ENCODE assay signal across 8 mouse cellular contexts in genomic region chr17:33811142-33811516, GRCm38 (mm10). TPM values are rescaled to one million over a fixed set of nuclear protein-coding genes. Genes with fewer than 3 reads are reported as not detected.
DNase-seq lines count a peak whose midpoint lies in the region; ATAC-seq and TF ChIP-seq lines count a peak whose summit lies in the region.

No protein-coding gene starts in this region.

- peak overlapping the region; percentile 81 for H3K27ac ChIP-seq in kidney, postnatal 0 days
- H3K27ac ChIP-seq in embryonic facial prominence, embryonic 14.5 days (replicated peaks; ENCODE audit: low read depth, low read length) = no peak overlapping the region
- H3K27ac ChIP-seq in limb, embryonic 10.5 days = no peak overlapping the region
- H3K27ac ChIP-seq in neural tube, embryonic 11.5 days (ENCODE audit: low read depth, low read length) = no peak overlapping the region

- TF ChIP-seq CTCF in kidney, postnatal 0 days (IDR thresholded peaks at IDR 0.05; ENCODE audit: low read depth) = no peak

- no peak for ATAC-seq in kidney, postnatal 0 days (replicated peaks; ENCODE audit: low FRiP score, low read depth)
- ATAC-seq in embryonic facial prominence, embryonic 14.5 days (ENCODE audit: low read depth) = 0 out of 2 replicates have a peak, but pooled peaks have one; percentile 8
- no peak for ATAC-seq in neural tube, embryonic 11.5 days (ENCODE audit: insufficient read depth, low FRiP score, low TSS enrichment)

- DNase-seq in kidney, postnatal 0 days (ENCODE audit: low spot score) = no peak
- DNase-seq in kidney, postnatal 14 days = no peak
- DNase-seq in embryonic facial prominence, embryonic 14.5 days (ENCODE audit: low spot score) = peak; percentile 26
- no peak for DNase-seq in limb, embryonic 10.5 days (ENCODE audit: low spot score)
- DNase-seq in neural tube, embryonic 11.5 days (ENCODE audit: low spot score) = no peak
- DNase-seq in thymus, postnatal 10 days (ENCODE audit: low spot score in 2 of 2) = no peak
- DNase-seq in layer of hippocampus, adult 8-10 months (ENCODE audit: low spot score in 2 of 2) = no peak
- no peak for DNase-seq in urinary bladder, postnatal 4 days (ENCODE audit: low spot score in 2 of 2)

- peak overlapping the region; percentile 85 for H3K4me2 ChIP-seq in kidney, postnatal 0 days (ENCODE audit: low read length)
- H3K4me2 ChIP-seq in embryonic facial prominence, embryonic 14.5 days (ENCODE audit: low read depth, low read length) = peak overlapping the region; percentile 63
- peak overlapping the region; percentile 47 for H3K4me2 ChIP-seq in neural tube, embryonic 11.5 days (ENCODE audit: low read depth)

- H3K9ac ChIP-seq in kidney, postnatal 0 days (ENCODE audit: low read depth, low read length) = peak overlapping the region; percentile 59
- H3K9ac ChIP-seq in embryonic facial prominence, embryonic 14.5 days (ENCODE audit: low read depth, low read length) = peak overlapping the region; percentile 57
- H3K9ac ChIP-seq in neural tube, embryonic 11.5 days (ENCODE audit: low read length) = no peak overlapping the region

- H3K36me3 ChIP-seq in kidney, postnatal 0 days (ENCODE audit: insufficient read depth, low read length) = no peaks in the 10 kb centered on the region
- H3K36me3 ChIP-seq in embryonic facial prominence, embryonic 14.5 days (ENCODE audit: control insufficient read depth, insufficient read depth, low read length) = no peaks in the 10 kb centered on the region
- peaks cover 5% of the 10 kb centered on the region; the same call in 1 of the 2 replicates for H3K36me3 ChIP-seq in limb, embryonic 10.5 days
- H3K36me3 ChIP-seq in neural tube, embryonic 11.5 days (ENCODE audit: control insufficient read depth, insufficient read depth, low read length) = no peaks in the 10 kb centered on the region

- peaks cover 14% of the 10 kb centered on the region; the same call in 1 of the 2 replicates for H3K4me1 ChIP-seq in kidney, postnatal 0 days (replicated peaks; ENCODE audit: insufficient read depth, low read length)
- H3K4me1 ChIP-seq in embryonic facial prominence, embryonic 14.5 days (ENCODE audit: control insufficient read depth, insufficient read depth, low read length) = no peaks in the 10 kb centered on the region
- peaks cover 22% of the 10 kb centered on the region for H3K4me1 ChIP-seq in limb, embryonic 10.5 days
- no peaks in the 10 kb centered on the region for H3K4me1 ChIP-seq in neural tube, embryonic 11.5 days (ENCODE audit: control insufficient read depth, insufficient read depth, low read length)

- H3K4me3 ChIP-seq in kidney, postnatal 0 days (replicated peaks; ENCODE audit: low read depth, low read length) = peak overlapping the region; percentile 59
- H3K4me3 ChIP-seq in embryonic facial prominence, embryonic 14.5 days (ENCODE audit: low read depth, low read length) = peak overlapping the region; percentile 49
- peak overlapping the region; percentile 65 for H3K4me3 ChIP-seq in limb, embryonic 10.5 days
- H3K4me3 ChIP-seq in neural tube, embryonic 11.5 days (ENCODE audit: low read depth, low read length) = peak overlapping the region; percentile 49

- WGBS in kidney, postnatal 0 days = 4% methylated on average over 7 of the region's 7 CpGs
- 15% methylated on average over 7 of the region's 7 CpGs for WGBS in embryonic facial prominence, embryonic 14.5 days
- WGBS in limb, embryonic 10.5 days = 24% methylated on average over 7 of the region's 7 CpGs
- 27% methylated on average over 7 of the region's 7 CpGs for WGBS in neural tube, embryonic 11.5 days

- no peaks in the 10 kb centered on the region for H3K27me3 ChIP-seq in kidney, postnatal 0 days (ENCODE audit: insufficient read depth, low read length)
- H3K27me3 ChIP-seq in embryonic facial prominence, embryonic 14.5 days (replicated peaks; ENCODE audit: control insufficient read depth, insufficient read depth, low read length) = no peaks in the 10 kb centered on the region
- H3K27me3 ChIP-seq in limb, embryonic 10.5 days (ENCODE audit: low read depth, poor library complexity, severe bottlenecking) = peaks cover 14% of the 10 kb centered on the region
- H3K27me3 ChIP-seq in neural tube, embryonic 11.5 days (ENCODE audit: control insufficient read depth, insufficient read depth, low read length) = peaks cover 8% of the 10 kb centered on the region

- no peaks in the 10 kb centered on the region for H3K9me3 ChIP-seq in kidney, postnatal 0 days (replicated peaks; ENCODE audit: low read length)
- no peaks in the 10 kb centered on the region for H3K9me3 ChIP-seq in embryonic facial prominence, embryonic 14.5 days (ENCODE audit: control insufficient read depth, low read length)
- H3K9me3 ChIP-seq in limb, embryonic 10.5 days (replicated peaks) = no peaks in the 10 kb centered on the region
- no peaks in the 10 kb centered on the region for H3K9me3 ChIP-seq in neural tube, embryonic 11.5 days (ENCODE audit: control insufficient read depth, low read length)

RNA-seq across cellular contexts. Expression of gene Kank3, which starts 0.8 kb away (rescaled TPM):
- polyA plus RNA-seq in kidney, postnatal 0 days (2015; fragmentation: Nextera tagmentation; extraction: Ambion mirVana) = 57.5 and 70.4 TPM in 2 replicates
- 38.7 and 39.4 TPM in 2 replicates for polyA plus RNA-seq in embryonic facial prominence, embryonic 14.5 days (2014; fragmentation: Nextera tagmentation; extraction: Ambion mirVana)
- polyA plus RNA-seq in limb, embryonic 10.5 days (2016; fragmentation: Nextera tagmentation; extraction: Ambion mirVana) = 24.8 and 28.5 TPM in 2 replicates
- polyA plus RNA-seq in neural tube, embryonic 11.5 days (2014; fragmentation: Nextera tagmentation; extraction: Ambion mirVana) = 23.5 TPM in 2 replicates
- 10 to 100 TPM; 26.9 to 41.2 (median 31.4) TPM for total RNA-seq in layer of hippocampus, adult 8-10 months (2022)

RNA-seq across cellular contexts. Expression of gene Rps28, which starts 13.2 kb away (rescaled TPM):
- polyA plus RNA-seq in kidney, postnatal 0 days (2015; fragmentation: Nextera tagmentation; extraction: Ambion mirVana) = 1,262 and 1,465 TPM in 2 replicates
- polyA plus RNA-seq in embryonic facial prominence, embryonic 14.5 days (2014; fragmentation: Nextera tagmentation; extraction: Ambion mirVana) = 1,198 and 1,307 TPM in 2 replicates
- 867 and 991 TPM in 2 replicates for polyA plus RNA-seq in limb, embryonic 10.5 days (2016; fragmentation: Nextera tagmentation; extraction: Ambion mirVana)
- polyA plus RNA-seq in neural tube, embryonic 11.5 days (2014; fragmentation: Nextera tagmentation; extraction: Ambion mirVana) = 813 and 863 TPM in 2 replicates
- total RNA-seq in layer of hippocampus, adult 8-10 months (2022) = 100 to 1,000 TPM; 686 to 890 (median 782) TPM

RNA-seq across cellular contexts. Expression of gene Ndufa7, which starts 13.2 kb away (rescaled TPM):
- 574 and 620 TPM in 2 replicates for polyA plus RNA-seq in kidney, postnatal 0 days (2015; fragmentation: Nextera tagmentation; extraction: Ambion mirVana)
- 479 and 488 TPM in 2 replicates for polyA plus RNA-seq in embryonic facial prominence, embryonic 14.5 days (2014; fragmentation: Nextera tagmentation; extraction: Ambion mirVana)
- 497 and 518 TPM in 2 replicates for polyA plus RNA-seq in limb, embryonic 10.5 days (2016; fragmentation: Nextera tagmentation; extraction: Ambion mirVana)
- 432 and 435 TPM in 2 replicates for polyA plus RNA-seq in neural tube, embryonic 11.5 days (2014; fragmentation: Nextera tagmentation; extraction: Ambion mirVana)
- 100 to 1,000 TPM; 196 to 215 (median 203) TPM for total RNA-seq in layer of hippocampus, adult 8-10 months (2022)

RNA-seq across cellular contexts. Expression of gene Angptl4, which starts 29.5 kb away (rescaled TPM):
- polyA plus RNA-seq in kidney, postnatal 0 days (2015; fragmentation: Nextera tagmentation; extraction: Ambion mirVana) = 51.4 and 58.9 TPM in 2 replicates
- 35.7 and 52.1 TPM in 2 replicates for polyA plus RNA-seq in embryonic facial prominence, embryonic 14.5 days (2014; fragmentation: Nextera tagmentation; extraction: Ambion mirVana)
- polyA plus RNA-seq in limb, embryonic 10.5 days (2016; fragmentation: Nextera tagmentation; extraction: Ambion mirVana) = 30.2 and 38.9 TPM in 2 replicates
- 14.9 and 18.6 TPM in 2 replicates for polyA plus RNA-seq in neural tube, embryonic 11.5 days (2014; fragmentation: Nextera tagmentation; extraction: Ambion mirVana)
- total RNA-seq in layer of hippocampus, adult 8-10 months (2022) = 1 to 10 TPM; 1.7 to 3.0 (median 2.2) TPM

RNA-seq across cellular contexts. Expression of gene Cd320, which starts 31.8 kb away (rescaled TPM):
- 101 and 109 TPM in 2 replicates for polyA plus RNA-seq in kidney, postnatal 0 days (2015; fragmentation: Nextera tagmentation; extraction: Ambion mirVana)
- polyA plus RNA-seq in embryonic facial prominence, embryonic 14.5 days (2014; fragmentation: Nextera tagmentation; extraction: Ambion mirVana) = 60.5 and 62.3 TPM in 2 replicates
- polyA plus RNA-seq in limb, embryonic 10.5 days (2016; fragmentation: Nextera tagmentation; extraction: Ambion mirVana) = 98.2 and 119 TPM in 2 replicates
- polyA plus RNA-seq in neural tube, embryonic 11.5 days (2014; fragmentation: Nextera tagmentation; extraction: Ambion mirVana) = 72.6 and 79.1 TPM in 2 replicates
- total RNA-seq in layer of hippocampus, adult 8-10 months (2022) = 10 to 100 TPM; 22.8 to 26.0 (median 25.1) TPM
